Mouse (Mus musculus): ENCODE results near the gene Dip2c.

Gene Dip2c

DNA sequence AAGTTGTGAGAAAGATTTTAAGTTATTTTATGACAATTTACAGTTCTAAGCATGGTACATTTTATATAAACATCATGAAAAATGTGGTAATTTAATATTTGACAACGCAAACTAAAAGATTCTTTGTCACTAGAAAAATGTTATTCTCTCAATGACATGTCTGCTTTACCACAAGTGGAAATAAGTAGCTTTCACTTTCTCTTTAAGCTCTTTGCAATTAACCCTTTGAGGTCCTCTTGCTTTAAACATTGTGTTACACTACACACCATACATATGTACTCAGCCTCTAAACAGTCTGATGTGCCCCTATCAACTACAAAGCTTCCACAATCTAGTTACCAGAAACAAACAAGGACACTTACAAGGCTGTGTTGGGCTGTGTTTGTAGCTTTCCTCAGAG lies 153.6 kb downstream of the Dip2c start:
- DNase-seq = no peak

DNA sequence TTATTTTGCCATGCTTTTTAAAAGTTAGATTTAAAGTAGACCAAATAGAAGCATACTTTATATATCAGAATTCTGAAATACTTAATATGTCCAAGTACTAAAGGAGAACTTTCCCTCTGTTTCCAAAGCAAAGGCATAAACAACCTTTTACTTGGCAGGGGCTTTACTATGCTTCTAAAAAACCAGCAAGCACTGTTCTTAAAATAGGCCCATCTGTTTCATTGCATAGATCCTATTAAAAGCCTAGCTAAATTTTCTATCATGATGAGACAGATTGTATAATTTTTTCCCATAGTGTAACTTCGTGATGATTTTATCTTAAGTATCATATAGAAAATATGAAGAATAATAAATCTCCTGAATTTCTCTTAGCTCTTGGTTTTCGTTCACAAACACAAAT lies 154.4 kb downstream of the Dip2c start:
- no peak for DNase-seq

GRCm38 (mm10) chr13:9431441-9431840 lies 155.1 kb downstream of the Dip2c start:
- DNase-seq = no peak

- no peak for DNase-seq
Observed at GRCm38 (mm10) chr13:9443066-9443465, 166.7 kb downstream of the Dip2c start.

DNA sequence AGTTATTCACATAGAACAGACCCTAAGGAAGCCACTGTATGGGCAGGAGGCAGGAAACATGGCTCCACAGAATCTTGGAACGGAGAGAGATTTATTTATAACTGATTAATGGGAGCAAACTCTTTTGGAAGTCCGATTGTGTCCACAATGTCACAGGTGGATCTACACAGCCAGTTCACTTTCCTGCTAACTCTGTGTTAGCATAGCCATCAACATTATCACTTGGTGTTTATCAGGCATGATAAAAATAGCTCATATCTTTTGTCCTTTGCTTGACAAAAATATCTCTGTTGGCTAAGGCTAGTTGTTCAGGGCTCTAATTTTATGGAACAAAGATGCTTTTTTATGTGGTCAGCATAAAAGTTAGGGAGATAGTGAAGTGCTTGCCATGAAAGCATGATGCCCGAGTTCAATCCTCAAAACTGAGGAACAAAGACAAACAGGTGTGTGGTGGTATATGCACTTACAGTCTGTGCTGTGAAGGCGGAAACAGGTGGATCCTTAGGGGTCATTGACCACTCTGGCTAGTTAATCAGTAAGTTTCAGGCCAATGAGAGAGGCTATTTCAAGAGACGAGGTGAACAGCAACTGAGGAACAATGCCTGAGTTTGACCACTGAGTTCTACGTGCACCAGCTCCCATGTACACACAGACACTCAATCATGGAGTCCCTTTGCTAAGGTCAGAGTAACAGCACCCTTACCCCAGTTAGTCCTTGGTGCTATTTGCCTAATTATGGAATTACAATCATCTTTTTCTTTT lies 169.4 kb downstream of the Dip2c start:
- no peak for DNase-seq

GRCm38 (mm10) chr13:9446448-9447115 lies 170.3 kb downstream of the Dip2c start:
- DNase-seq = no peak

DNA sequence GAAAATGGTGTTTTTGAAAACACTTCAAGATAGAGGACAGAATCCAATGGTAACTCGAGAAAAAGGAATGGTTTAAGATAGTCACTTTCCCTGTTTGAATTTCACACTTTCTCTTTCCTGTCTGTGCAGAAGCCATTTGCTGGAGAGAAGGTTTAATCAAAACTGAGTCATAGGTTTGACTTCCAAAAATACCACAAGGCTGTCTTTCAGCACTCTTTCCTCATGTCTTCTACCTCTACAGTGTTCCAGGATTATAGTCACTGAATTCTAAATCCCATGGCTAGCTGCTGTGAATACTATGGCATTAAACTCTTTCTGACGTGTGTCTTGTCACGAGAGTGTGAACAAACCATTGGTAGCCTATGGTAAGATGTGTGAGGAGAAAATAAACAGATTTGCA lies 173.9 kb downstream of the Dip2c start:
- DNase-seq = no peak

DNA sequence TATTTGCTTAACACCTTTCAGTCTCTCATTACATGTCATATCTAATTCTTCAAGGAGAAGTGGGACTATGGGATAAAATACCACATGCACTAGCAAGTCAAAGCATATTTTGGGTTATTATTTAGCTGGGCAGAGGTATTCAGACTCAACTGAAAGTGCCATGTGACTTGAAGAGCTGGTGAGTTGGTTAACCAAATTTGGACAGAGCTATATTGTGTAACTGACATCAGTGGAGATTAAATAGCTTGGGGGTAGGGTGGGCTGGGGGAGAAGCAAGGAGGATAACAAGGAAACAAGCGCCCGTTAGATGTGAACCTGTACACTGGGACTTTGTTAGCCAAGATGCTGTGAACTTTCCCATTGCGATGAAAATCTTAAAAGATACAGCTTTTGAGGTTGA lies 175.6 kb downstream of the Dip2c start:
- no peak for DNase-seq

DNA sequence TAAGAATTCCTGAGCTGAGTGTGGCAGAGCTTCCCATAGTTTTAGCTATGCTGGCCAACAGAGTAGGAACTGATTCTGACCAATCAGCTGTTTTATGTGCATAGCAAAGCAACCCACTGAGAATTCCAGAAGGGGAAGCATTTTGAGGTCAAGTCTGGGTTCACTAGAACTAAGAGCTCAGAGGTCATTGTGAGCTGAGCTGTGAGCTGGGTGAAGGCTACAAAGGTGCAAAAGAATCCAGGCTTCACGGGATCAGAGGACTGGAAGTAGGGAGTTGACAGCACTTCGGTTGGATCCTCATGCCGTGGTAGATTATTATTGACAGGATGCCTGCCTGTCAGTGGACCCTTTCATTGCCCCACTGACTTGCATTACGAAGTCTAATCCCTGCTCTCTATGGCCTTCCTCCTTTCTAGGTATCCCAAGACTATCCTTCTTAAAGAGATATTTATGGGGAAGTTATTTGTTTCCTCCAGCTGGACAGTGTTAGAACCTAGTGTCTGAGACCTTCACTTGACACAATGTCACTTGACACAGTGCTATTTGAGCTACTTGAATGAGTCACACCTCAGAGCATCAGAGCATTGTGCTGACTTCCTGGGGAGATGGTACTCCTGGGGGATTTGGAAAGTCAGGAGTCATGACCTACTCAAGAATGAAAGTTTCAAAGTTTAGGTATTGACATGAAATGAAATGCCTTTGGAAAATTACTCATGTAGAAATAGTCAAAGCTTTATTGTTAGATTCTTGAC lies 178.3 kb downstream of the Dip2c start:
- no peak for DNase-seq

GRCm38 (mm10) chr13:9455979-9456378 lies 179.7 kb downstream of the Dip2c start:
- DNase-seq = no peak

GRCm38 (mm10) chr13:9457420-9458308 lies 181.3 kb downstream of the Dip2c start:
- no peak for DNase-seq

DNA sequence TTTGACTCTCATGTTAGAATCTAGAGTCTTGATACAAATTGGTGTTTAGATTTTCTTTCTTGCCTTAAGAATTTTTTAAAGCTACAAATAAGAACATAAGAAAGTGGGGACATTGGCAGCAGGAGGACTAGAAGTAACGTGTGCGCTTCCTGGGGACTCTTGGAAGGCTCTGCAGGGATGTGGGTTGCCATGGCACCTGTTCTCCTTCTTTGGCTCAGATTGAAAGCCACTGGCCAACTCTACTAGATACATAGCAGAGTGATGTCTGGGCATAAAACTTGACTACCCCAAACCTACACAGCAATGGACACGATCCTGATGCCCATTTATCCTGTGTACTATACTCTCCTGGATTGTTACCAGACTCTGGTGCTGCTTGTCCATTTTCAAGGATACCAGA lies 188.1 kb downstream of the Dip2c start:
- DNase-seq = no peak

DNA sequence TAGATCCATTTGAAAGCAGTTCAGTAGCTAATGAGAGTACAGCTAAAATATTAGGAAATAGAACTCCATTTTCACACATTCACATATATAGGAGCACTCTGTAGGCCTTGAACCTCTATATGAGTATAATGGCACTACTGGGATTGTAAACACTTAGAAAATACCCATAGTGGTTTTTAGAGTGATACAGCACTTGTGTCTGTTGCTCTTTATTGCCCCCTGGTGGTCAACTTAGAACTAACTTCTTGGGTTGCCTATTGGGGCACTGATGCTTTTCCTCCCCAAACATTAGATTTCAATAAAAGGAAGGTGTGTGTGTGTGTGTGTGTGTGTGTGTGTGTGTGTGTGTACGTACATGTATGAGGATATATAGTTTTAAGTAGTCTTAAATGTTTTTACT lies 190.9 kb downstream of the Dip2c start:
- DNase-seq = peak; percentile 36

GRCm38 (mm10) chr13:9473383-9473782 lies 197.1 kb downstream of the Dip2c start:
- DNase-seq = no peak

GRCm38 (mm10) chr13:9481722-9482121 lies 205.4 kb downstream of the Dip2c start:
- DNase-seq = no peak

GRCm38 (mm10) chr13:9489696-9490095 lies 213.4 kb downstream of the Dip2c start:
- no peak for DNase-seq

- peak; percentile 4 for DNase-seq
Observed at GRCm38 (mm10) chr13:9494726-9495125, 218.4 kb downstream of the Dip2c start.

DNA sequence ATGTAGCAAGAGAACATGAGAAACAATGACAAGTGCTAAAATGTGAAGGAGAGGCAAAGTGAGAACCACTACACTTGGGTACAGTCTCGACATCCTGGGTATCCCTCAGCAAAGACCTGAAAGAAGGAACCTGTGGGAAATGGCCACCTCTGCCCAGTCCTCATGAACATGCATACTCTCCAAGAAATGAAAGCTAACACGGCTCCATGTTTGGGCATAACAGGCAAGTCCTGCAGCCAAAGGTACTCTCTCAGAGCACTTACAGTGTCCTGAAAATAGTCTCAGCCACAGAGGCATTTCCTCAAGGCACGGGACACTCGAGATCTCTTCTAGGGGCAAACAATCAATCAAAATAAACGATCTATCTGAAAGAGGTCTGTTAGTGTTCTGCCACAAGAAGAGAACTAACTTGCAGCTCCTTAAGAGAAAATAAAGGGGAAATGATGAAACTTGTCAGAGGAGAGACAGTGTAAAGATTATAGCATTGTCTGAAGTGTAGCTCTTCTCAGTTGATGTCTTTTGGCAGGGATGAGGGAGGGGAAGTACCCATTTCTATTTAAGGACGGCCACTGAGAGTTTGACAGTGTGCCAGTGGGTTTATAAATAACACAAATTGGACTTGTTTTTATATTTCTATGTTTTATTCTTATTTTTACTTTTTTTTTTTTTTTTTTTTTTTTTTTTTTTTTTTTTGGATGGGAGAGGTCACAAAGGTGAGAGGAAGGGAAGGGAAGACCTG lies 228.0 kb downstream of the Dip2c start:
- no peak for DNase-seq

- no peak for DNase-seq
Observed at GRCm38 (mm10) chr13:9538556-9538955, 262.2 kb downstream of the Dip2c start.

DNA sequence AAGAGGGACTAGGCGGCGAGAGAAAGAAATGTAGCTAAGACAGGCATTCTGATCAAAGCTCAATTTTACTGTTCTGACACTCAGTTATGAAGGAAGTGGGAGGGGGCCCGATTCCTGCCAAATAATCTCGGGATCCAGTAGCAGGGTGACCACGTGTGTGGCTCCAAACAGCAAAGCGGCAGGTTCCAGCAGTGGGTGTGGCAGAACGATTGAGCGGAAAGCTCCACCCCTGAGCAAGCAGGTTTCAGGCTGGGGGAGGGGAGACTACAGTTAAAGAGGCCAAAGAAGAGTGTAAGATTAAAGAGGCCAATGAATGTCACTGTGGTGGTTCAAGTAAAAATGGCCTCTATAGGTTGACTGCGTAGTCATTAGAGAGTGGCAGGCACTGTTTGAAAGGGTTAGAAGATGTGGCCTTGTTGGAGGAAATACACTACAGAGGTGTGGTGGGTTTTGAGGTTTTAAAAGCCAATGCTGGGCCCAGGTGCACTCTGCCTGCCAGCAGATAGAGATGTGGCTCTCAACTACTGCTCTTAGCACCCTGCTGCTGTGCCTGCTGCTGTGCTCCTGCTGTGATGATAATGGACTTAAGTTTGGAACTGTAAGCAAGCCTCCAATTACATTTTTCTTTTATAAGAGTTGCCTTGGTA lies 271.5 kb downstream of the Dip2c start:
- no peak for DNase-seq

GRCm38 (mm10) chr13:9562099-9562498 lies 285.8 kb downstream of the Dip2c start:
- DNase-seq = no peak

- peak; percentile 16 for DNase-seq
Observed at GRCm38 (mm10) chr13:9562921-9563320, 286.6 kb downstream of the Dip2c start.

Data from right cerebral cortex, postnatal 4 days (tissue).